Mouse (Mus musculus): ENCODE results near the gene Mdga1.
A peak's percentile ranks its signal among the peaks of the same experiment; 100 is the strongest.

Mdga1 gene

GRCm38 (mm10) chr17:29979841-29980240, 10.0 kb upstream of the Mdga1 start:
- DNase-seq = no peak

GRCm38 (mm10) chr17:29979020-29979419, 9.1 kb upstream of the Mdga1 start:
- DNase-seq = peak; percentile 26 to 38

DNA sequence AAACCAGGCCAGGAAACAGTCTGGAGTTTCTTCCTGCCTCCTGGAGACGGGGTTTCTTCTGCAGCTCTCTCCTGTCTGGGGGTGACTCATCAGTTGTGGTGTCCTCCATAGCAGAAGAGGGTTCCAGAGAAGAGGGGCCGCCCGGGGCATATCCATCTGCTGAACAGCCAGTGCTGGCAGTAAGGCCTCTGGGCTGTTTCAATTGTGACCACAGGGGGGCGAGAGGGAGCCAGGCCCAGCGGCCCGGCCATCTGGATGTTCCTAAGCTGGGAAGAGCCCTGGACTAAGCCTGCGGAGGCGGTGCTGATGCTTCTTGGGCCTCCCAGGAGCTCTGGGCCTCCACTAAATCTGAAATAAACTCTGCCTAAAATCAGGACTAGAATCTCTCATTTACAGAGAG, 5.8 kb upstream of the Mdga1 start:
- DNase-seq = peak; percentile 77 to 94

GRCm38 (mm10) chr17:29973226-29973625, 3.3 kb upstream of the Mdga1 start:
- DNase-seq = no peak

GRCm38 (mm10) chr17:29971761-29972432, 2.0 kb upstream of the Mdga1 start:
- peak; percentile 21 to 77 for DNase-seq

DNA sequence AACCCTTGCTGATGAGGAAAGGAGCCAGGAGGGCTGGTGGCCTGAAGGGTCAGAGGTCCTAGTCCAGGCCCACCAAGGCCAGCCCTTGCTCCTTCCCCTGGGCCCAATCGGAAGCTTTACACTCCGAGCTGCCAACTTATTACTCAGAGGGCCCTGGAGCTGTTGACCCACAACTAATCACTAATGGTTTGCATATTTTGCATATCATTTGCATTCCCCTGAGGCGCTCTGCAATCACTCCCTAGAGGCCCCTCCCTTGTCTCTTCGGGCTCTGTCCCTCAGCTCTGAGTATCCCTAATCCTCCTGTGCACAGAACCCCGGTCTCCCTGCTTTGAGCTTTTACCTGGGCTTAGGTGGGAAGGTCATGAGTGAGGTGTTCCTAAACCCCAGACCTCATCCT, 4.4 kb downstream of the Mdga1 start:
- no peak for DNase-seq

- DNase-seq = peak in 1 of 2 experiments; percentile 24
Observed at GRCm38 (mm10) chr17:29963730-29964259, 6.1 kb downstream of the Mdga1 start.

DNA sequence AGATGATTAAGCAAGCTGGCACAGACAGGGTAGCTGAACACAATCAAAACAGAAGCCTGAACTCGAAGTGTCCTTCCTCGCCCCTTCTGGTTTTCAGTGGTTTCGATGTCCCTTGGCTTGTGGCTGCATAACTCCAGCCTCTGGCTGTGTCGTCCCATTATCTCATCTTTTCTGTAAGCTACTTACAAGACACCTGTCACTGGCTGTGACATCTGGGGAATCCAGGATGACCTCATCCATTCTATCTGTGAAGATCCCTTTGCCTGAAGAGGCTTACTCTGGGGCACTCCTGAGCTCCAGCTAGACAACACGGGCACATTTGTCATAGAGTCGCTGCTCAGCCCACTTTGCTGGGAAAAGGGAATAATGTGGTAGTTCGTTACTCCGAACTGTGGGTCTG, 14.0 kb downstream of the Mdga1 start:
- no peak for DNase-seq

DNA sequence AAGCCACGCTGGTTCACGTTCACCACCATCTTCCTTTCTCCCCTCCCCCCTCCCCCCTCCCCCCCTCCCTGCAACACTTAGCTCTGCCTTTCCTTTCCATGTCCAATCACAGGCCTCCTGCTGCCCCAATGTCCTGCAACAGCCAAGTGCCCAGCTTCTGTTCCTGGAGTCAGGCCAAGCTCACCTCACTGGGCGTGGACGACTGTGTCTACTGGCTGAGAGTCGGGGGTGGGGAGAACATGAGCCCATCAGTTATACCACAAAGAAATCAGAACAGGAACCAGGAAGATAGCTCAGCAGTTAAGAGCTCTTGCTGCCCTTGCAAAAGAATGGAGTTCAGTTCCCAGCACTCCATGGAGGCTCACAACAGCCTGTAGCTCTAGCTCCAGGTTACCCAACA, 15.6 kb downstream of the Mdga1 start:
- DNase-seq = peak in 1 of 2 experiments; percentile 19

GRCm38 (mm10) chr17:29951100-29951499, 18.8 kb downstream of the Mdga1 start:
- DNase-seq = no peak

DNA sequence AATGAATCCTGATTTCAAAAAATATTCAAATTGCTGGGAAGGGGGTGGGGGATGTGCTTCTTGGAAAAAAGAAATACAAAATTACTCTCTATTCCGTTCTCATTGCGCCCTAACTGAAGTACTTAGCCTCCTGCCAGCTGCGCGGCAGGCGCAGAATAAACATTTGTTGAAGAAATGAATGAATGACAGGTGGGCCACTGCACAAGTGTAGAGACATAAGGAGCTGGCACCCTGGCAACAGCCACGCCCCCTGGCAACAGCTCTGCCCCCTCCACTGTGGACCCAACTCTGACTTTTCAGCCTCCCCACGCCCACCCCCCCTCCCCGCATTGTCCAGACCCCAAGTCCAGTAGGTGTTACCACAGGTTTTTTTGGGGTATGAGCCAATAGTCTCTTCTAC, 19.3 kb downstream of the Mdga1 start:
- DNase-seq = no peak

DNA sequence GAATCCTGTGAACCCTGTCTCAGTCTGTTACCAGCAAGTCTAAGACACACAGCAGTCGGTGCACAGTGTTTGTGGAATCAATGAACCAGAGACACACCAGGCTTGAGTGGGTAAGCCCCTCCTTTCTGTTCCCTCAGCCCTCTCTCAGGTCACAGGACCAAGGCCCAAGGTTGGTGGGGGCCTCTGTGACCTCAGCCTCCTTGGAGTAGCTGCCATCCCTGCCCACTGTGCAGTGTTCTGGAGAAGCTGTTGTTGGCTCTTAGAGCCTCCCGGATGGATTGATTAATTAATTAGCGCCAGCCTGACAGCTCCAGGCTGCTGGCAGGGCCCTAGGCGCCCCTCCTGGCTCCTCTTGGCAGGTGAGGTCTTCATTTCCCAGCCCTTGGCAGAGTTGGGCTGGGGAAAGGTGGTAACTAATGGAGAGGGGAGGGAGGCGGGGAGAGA, 22.6 kb downstream of the Mdga1 start:
- peak; percentile 18 to 28 for DNase-seq

GRCm38 (mm10) chr17:29944376-29944775, 25.5 kb downstream of the Mdga1 start:
- no peak for DNase-seq

DNA sequence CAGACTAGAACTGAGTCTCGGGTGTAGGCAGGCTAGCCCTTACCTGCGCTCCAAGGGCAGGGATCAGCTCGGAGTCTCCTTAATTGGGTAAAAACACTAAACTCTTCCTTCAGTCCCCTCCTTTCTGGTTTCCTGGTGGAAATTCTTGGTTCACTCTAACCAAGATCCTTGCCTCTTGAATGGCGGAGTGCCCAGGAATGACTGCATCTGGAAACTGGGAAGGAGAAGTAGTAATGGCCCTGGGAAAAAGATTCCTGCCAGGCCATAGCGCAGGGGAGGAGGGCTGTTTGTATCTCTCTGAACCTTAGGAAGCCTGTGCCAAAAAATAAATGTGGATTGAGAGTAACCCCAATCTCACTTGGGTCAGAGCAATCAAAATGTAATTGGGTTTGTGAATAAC, 30.9 kb downstream of the Mdga1 start:
- no peak for DNase-seq

GRCm38 (mm10) chr17:29937350-29937781, 32.5 kb downstream of the Mdga1 start:
- DNase-seq = peak; percentile 6 to 30

- no peak for DNase-seq
Observed at GRCm38 (mm10) chr17:29934133-29934851, 35.6 kb downstream of the Mdga1 start.

DNA sequence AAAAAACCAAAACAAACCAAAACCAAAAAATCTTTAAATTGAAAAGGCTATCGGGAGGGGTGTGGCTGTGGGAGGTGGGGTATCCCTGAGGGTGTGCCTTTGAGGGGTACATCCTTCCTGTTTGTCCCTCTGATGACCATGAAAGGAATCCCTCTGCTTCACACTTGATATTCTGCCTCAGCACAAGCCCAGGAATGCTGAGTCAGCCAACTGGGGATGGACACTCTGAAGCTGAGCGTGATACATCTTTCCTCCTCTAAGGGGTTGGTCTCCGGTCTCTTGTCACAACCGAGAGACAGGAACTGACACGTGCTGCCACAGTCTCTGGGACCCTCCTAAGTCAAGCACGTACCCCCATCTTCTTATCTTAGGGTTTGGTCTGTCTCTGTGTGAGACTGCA, 37.1 kb downstream of the Mdga1 start:
- no peak for DNase-seq

GRCm38 (mm10) chr17:29931224-29931945, 38.5 kb downstream of the Mdga1 start:
- DNase-seq = no peak

DNA sequence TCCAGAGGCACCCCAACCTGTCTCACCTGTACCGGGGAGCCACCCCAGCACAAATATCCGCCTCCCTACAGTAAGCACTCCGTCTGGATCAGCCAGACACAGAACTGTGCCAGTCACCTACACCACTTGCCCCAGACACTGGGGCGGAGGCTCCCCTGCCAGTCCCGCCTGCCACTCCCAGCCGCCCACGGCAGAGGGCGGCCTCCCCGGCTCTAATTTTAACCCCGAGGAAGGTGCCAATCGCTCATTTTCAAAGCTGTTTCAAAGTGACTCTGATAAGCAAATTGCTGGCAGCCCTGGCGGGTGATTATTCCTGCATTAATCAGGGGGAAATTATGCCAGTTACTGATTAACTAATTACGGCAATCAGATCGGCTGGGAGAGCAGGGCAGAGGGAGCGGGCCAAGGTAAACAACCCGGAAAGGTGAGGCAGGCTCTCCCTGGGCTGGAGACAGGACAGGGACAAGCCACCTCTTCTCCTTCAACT, 41.1 kb downstream of the Mdga1 start:
- DNase-seq = peak; percentile 77 to 78

- peak in 1 of 2 experiments; percentile 17 for DNase-seq
Observed at GRCm38 (mm10) chr17:29925608-29926606, 44.0 kb downstream of the Mdga1 start.

GRCm38 (mm10) chr17:29920089-29920488, 49.8 kb downstream of the Mdga1 start:
- DNase-seq = no peak

- no peak for DNase-seq
Observed at GRCm38 (mm10) chr17:29919552-29919920, 50.4 kb downstream of the Mdga1 start.
